Mouse (Mus musculus): ENCODE results near the gene Emilin2.

Gene Emilin2

GRCm38 (mm10) chr17:71263136-71263535 is 48.6 kb downstream of the Emilin2 start:
- DNase-seq: no peak

GRCm38 (mm10) chr17:71260658-71261057 is 51.1 kb downstream of the Emilin2 start:
- DNase-seq: no peak

- DNase-seq: no peak
Observed at GRCm38 (mm10) chr17:71259727-71260126, 52.1 kb downstream of the Emilin2 start.

- DNase-seq: peak; percentile 36 to 54
Observed at GRCm38 (mm10) chr17:71256806-71257536, 54.8 kb downstream of the Emilin2 start.

- DNase-seq: no peak
Observed at GRCm38 (mm10) chr17:71256068-71256615, 55.6 kb downstream of the Emilin2 start.

- peak; percentile 19 to 47 for DNase-seq
Observed at GRCm38 (mm10) chr17:71254736-71255135, 57.0 kb downstream of the Emilin2 start.

GRCm38 (mm10) chr17:71254106-71254505 is 57.7 kb downstream of the Emilin2 start:
- DNase-seq: peak; percentile 21 to 25

GRCm38 (mm10) chr17:71253391-71253790 is 58.4 kb downstream of the Emilin2 start:
- no peak for DNase-seq

GRCm38 (mm10) chr17:71252101-71252500 is 59.7 kb downstream of the Emilin2 start:
- no peak for DNase-seq

GRCm38 (mm10) chr17:71251601-71252001 is 60.2 kb downstream of the Emilin2 start:
- no peak for DNase-seq

- DNase-seq: no peak
Observed at GRCm38 (mm10) chr17:71250819-71251600, 60.8 kb downstream of the Emilin2 start.

- no peak for DNase-seq
Observed at GRCm38 (mm10) chr17:71250046-71250445, 61.7 kb downstream of the Emilin2 start.

- DNase-seq: no peak
Observed at GRCm38 (mm10) chr17:71248963-71249362, 62.8 kb downstream of the Emilin2 start.

GRCm38 (mm10) chr17:71246022-71246421 is 65.8 kb downstream of the Emilin2 start:
- DNase-seq: no peak

GRCm38 (mm10) chr17:71245133-71245532 is 66.6 kb downstream of the Emilin2 start:
- DNase-seq: no peak

GRCm38 (mm10) chr17:71242666-71243065 is 69.1 kb downstream of the Emilin2 start:
- no peak for DNase-seq

- no peak for DNase-seq
Observed at GRCm38 (mm10) chr17:71240811-71241210, 71.0 kb downstream of the Emilin2 start.

- no peak for DNase-seq
Observed at GRCm38 (mm10) chr17:71238494-71238893, 73.3 kb downstream of the Emilin2 start.

- DNase-seq: no peak
Observed at GRCm38 (mm10) chr17:71235229-71235958, 76.4 kb downstream of the Emilin2 start.

- no peak for DNase-seq
Observed at GRCm38 (mm10) chr17:71234041-71234594, 77.7 kb downstream of the Emilin2 start.

- no peak for DNase-seq
Observed at GRCm38 (mm10) chr17:71233210-71233609, 78.6 kb downstream of the Emilin2 start.

GRCm38 (mm10) chr17:71231998-71232397 is 79.8 kb downstream of the Emilin2 start:
- no peak for DNase-seq

All from cerebellum, postnatal 25 days (tissue).